7 mouse cellular contexts compared by ENCODE assay signal in genomic region chr2:26902467-26903220, GRCm38 (mm10). TPM values are rescaled to one million over a fixed set of nuclear protein-coding genes. Genes with fewer than 3 reads are reported as not detected.
DNase-seq lines count a peak whose midpoint lies in the region; ATAC-seq lines count a peak whose summit lies in the region.

TSS of gene Surf6 (minus strand) at chr2:26902879.

- peak; percentile 93 for DNase-seq in adrenal gland, postnatal 25 days
- DNase-seq in heart, adult 11 months = peak; percentile 100
- DNase-seq in kidney, adult 18-20 months = peak; percentile 96
- peak; percentile 97 for DNase-seq in limb, embryonic 11.5 days (ENCODE audit: low spot score)
- peak; percentile 98 for DNase-seq in midbrain, embryonic 14.5 days
- peak; percentile 88 to 92 for DNase-seq in spleen, adult 18-20 months

- peaks cover 55% of the 10 kb centered on the region for H3K36me3 ChIP-seq in embryonic facial prominence, embryonic 12.5 days
- peaks cover 28% of the 10 kb centered on the region for H3K36me3 ChIP-seq in limb, embryonic 11.5 days (ENCODE audit: control insufficient read depth, insufficient read depth, low read length)
- H3K36me3 ChIP-seq in midbrain, embryonic 14.5 days (ENCODE audit: control insufficient read depth, insufficient read depth, low read length) = peaks cover 59% of the 10 kb centered on the region

- H3K9me3 ChIP-seq in embryonic facial prominence, embryonic 12.5 days = no peaks in the 10 kb centered on the region
- H3K9me3 ChIP-seq in limb, embryonic 11.5 days (ENCODE audit: control insufficient read depth, low read length) = no peaks in the 10 kb centered on the region
- no peaks in the 10 kb centered on the region for H3K9me3 ChIP-seq in midbrain, embryonic 14.5 days (ENCODE audit: control insufficient read depth, low read length)

- peak within 1 kb of the TSS; percentile 91 for H3K27ac ChIP-seq in embryonic facial prominence, embryonic 12.5 days
- H3K27ac ChIP-seq in limb, embryonic 11.5 days (replicated peaks; ENCODE audit: low read depth, low read length) = peak within 1 kb of the TSS; percentile 77
- peak within 1 kb of the TSS; percentile 86 for H3K27ac ChIP-seq in midbrain, embryonic 14.5 days (replicated peaks; ENCODE audit: low read depth, low read length)

- peak within 1 kb of the TSS; percentile 83 for H3K4me2 ChIP-seq in embryonic facial prominence, embryonic 12.5 days (replicated peaks)
- H3K4me2 ChIP-seq in limb, embryonic 11.5 days (ENCODE audit: low read depth, severe bottlenecking) = peak within 1 kb of the TSS; percentile 81
- peak within 1 kb of the TSS; percentile 86 for H3K4me2 ChIP-seq in midbrain, embryonic 14.5 days (ENCODE audit: low read length)

- H3K27me3 ChIP-seq in embryonic facial prominence, embryonic 12.5 days = no peaks in the 10 kb centered on the region
- no peaks in the 10 kb centered on the region for H3K27me3 ChIP-seq in limb, embryonic 11.5 days (ENCODE audit: control insufficient read depth, insufficient read depth, low read length)
- no peaks in the 10 kb centered on the region for H3K27me3 ChIP-seq in midbrain, embryonic 14.5 days (ENCODE audit: control insufficient read depth, insufficient read depth, low read length)

- H3K4me3 ChIP-seq in embryonic facial prominence, embryonic 12.5 days = peak within 1 kb of the TSS; percentile 84
- H3K4me3 ChIP-seq in limb, embryonic 11.5 days (ENCODE audit: low read depth, low read length) = peak within 1 kb of the TSS; percentile 91
- H3K4me3 ChIP-seq in midbrain, embryonic 14.5 days (replicated peaks; ENCODE audit: low read depth, low read length) = peak within 1 kb of the TSS; percentile 88

- peaks cover 18% of the 10 kb centered on the region for H3K4me1 ChIP-seq in embryonic facial prominence, embryonic 12.5 days
- H3K4me1 ChIP-seq in limb, embryonic 11.5 days (ENCODE audit: control insufficient read depth, insufficient read depth, low read length) = peaks cover 10% of the 10 kb centered on the region; the same call in 1 of the 2 replicates
- H3K4me1 ChIP-seq in midbrain, embryonic 14.5 days (ENCODE audit: control insufficient read depth, insufficient read depth, low read length) = peaks cover 18% of the 10 kb centered on the region

- H3K9ac ChIP-seq in embryonic facial prominence, embryonic 12.5 days = peak within 1 kb of the TSS; percentile 84
- peak within 1 kb of the TSS; percentile 62 for H3K9ac ChIP-seq in limb, embryonic 11.5 days (ENCODE audit: low read length)
- peak within 1 kb of the TSS; percentile 81 for H3K9ac ChIP-seq in midbrain, embryonic 14.5 days (replicated peaks; ENCODE audit: low read length)

- under 1% methylated on average over 41 of the region's 41 CpGs for WGBS in embryonic facial prominence, embryonic 12.5 days
- under 1% methylated on average over 41 of the region's 41 CpGs for WGBS in limb, embryonic 11.5 days
- WGBS in midbrain, embryonic 14.5 days = under 1% methylated on average over 41 of the region's 41 CpGs

- peak; percentile 89 for ATAC-seq in embryonic facial prominence, embryonic 12.5 days (ENCODE audit: insufficient number of reproducible peaks, insufficient read depth, low FRiP score, low TSS enrichment)
- peak; percentile 93 for ATAC-seq in limb, embryonic 11.5 days (ENCODE audit: insufficient number of reproducible peaks, low FRiP score, low TSS enrichment, low read depth)
- ATAC-seq in midbrain, embryonic 14.5 days (ENCODE audit: low FRiP score, low TSS enrichment) = peak; percentile 92

RNA-seq across cellular contexts. Expression of gene Surf6, which starts in this region (rescaled TPM):
- total RNA-seq in adrenal gland, postnatal 25 days (2021) = 32.1 and 33.7 TPM in 2 replicates
- polyA plus RNA-seq in embryonic facial prominence, embryonic 12.5 days (2016; fragmentation: Nextera tagmentation; extraction: Ambion mirVana) = 31.4 and 31.5 TPM in 2 replicates
- polyA plus RNA-seq in limb, embryonic 11.5 days (2014; fragmentation: Nextera tagmentation; extraction: Ambion mirVana) = 15.2 and 16.9 TPM in 2 replicates
- 16.6 and 20.4 TPM in 2 replicates for polyA plus RNA-seq in midbrain, embryonic 14.5 days (2014; fragmentation: Nextera tagmentation; extraction: Ambion mirVana)

Comparison
In these comparisons a context has a peak if more than half of its experiments do, and no peak if none do; other contexts are left out.
1. Peak in every context shown above with its lines: DNase-seq, ATAC-seq, H3K4me3 ChIP-seq and H3K27ac ChIP-seq.